Mouse (Mus musculus): ENCODE results near the gene Eif3k.

Gene Eif3k

GRCm38 (mm10) chr7:28959505-28960045 lies 22.1 kb downstream of the Eif3k start:
- no peak for DNase-seq (ENCODE audit: low read depth, low spot score)

GRCm38 (mm10) chr7:28958770-28959169 lies 22.9 kb downstream of the Eif3k start:
- DNase-seq (ENCODE audit: low read depth, low spot score) = no peak

GRCm38 (mm10) chr7:28957997-28958725 lies 23.5 kb downstream of the Eif3k start:
- DNase-seq (ENCODE audit: low read depth, low spot score) = no peak

- DNase-seq (ENCODE audit: low read depth, low spot score) = no peak
Observed at GRCm38 (mm10) chr7:28957286-28957685, 24.4 kb downstream of the Eif3k start.

- DNase-seq (ENCODE audit: low read depth, low spot score) = no peak
Observed at GRCm38 (mm10) chr7:28956270-28956669, 25.4 kb downstream of the Eif3k start.

GRCm38 (mm10) chr7:28955295-28955897 lies 26.3 kb downstream of the Eif3k start:
- no peak for DNase-seq (ENCODE audit: low read depth, low spot score)

- DNase-seq (ENCODE audit: low read depth, low spot score) = no peak
Observed at GRCm38 (mm10) chr7:28954773-28955172, 26.9 kb downstream of the Eif3k start.

- no peak for DNase-seq (ENCODE audit: low read depth, low spot score)
Observed at GRCm38 (mm10) chr7:28953476-28954376, 27.9 kb downstream of the Eif3k start.

GRCm38 (mm10) chr7:28952786-28953185 lies 28.9 kb downstream of the Eif3k start:
- DNase-seq (ENCODE audit: low read depth, low spot score) = no peak

- no peak for DNase-seq (ENCODE audit: low read depth, low spot score)
Observed at GRCm38 (mm10) chr7:28951764-28952163, 29.9 kb downstream of the Eif3k start.

GRCm38 (mm10) chr7:28950346-28951037 lies 31.2 kb downstream of the Eif3k start:
- DNase-seq (ENCODE audit: low read depth, low spot score) = no peak

GRCm38 (mm10) chr7:28949298-28949697 lies 32.4 kb downstream of the Eif3k start:
- no peak for DNase-seq (ENCODE audit: low read depth, low spot score)

- DNase-seq (ENCODE audit: low read depth, low spot score) = no peak
Observed at GRCm38 (mm10) chr7:28948746-28949145, 32.9 kb downstream of the Eif3k start.

- no peak for DNase-seq (ENCODE audit: low read depth, low spot score)
Observed at GRCm38 (mm10) chr7:28946271-28946610, 35.4 kb downstream of the Eif3k start.

GRCm38 (mm10) chr7:28945416-28946270 lies 36.0 kb downstream of the Eif3k start:
- DNase-seq (ENCODE audit: low read depth, low spot score) = peak; percentile 70

GRCm38 (mm10) chr7:28944756-28945415 lies 36.8 kb downstream of the Eif3k start:
- DNase-seq (ENCODE audit: low read depth, low spot score) = no peak

GRCm38 (mm10) chr7:28943451-28944180 lies 38.0 kb downstream of the Eif3k start:
- DNase-seq (ENCODE audit: low read depth, low spot score) = peak; percentile 70

GRCm38 (mm10) chr7:28941542-28941941 lies 40.1 kb downstream of the Eif3k start:
- no peak for DNase-seq (ENCODE audit: low read depth, low spot score)

GRCm38 (mm10) chr7:28941129-28941528 lies 40.5 kb downstream of the Eif3k start:
- DNase-seq (ENCODE audit: low read depth, low spot score) = no peak
